Mouse (Mus musculus) urinary bladder, postnatal 36 days (tissue): ENCODE measurements around the gene Bcl2.
A peak's percentile ranks its signal among the peaks of the same experiment; 100 is the strongest.

ENCODE experiments used
- DNase-seq, 2 experiments: peaks; one replicate each; pipeline ENCODE4 v3.0.0; 2022; ENCODE audit warnings: low spot score in 2 of 2, mixed read lengths in 1 of 2

The Bcl2 gene

GRCm38 (mm10) chr1:106513890-106514643, 200.0 kb downstream of the Bcl2 start:
- no peak for DNase-seq

GRCm38 (mm10) chr1:106513481-106513880, 200.6 kb downstream of the Bcl2 start:
- DNase-seq = no peak

GRCm38 (mm10) chr1:106511593-106511992, 202.5 kb downstream of the Bcl2 start:
- peak; percentile 53 to 72 for DNase-seq

GRCm38 (mm10) chr1:106507556-106507955, 206.5 kb downstream of the Bcl2 start:
- DNase-seq = no peak

- no peak for DNase-seq
These were observed 210.2 kb downstream of the Bcl2 start for GRCm38 (mm10) chr1:106503910-106504309.

GRCm38 (mm10) chr1:106503407-106503806, 210.7 kb downstream of the Bcl2 start:
- DNase-seq = no peak

- DNase-seq = no peak
These were observed 216.1 kb downstream of the Bcl2 start for GRCm38 (mm10) chr1:106497999-106498398.
